Mouse (Mus musculus) hindbrain, embryonic 13.5 days (tissue): Measurements from ENCODE around the gene Lca5. TPM values are rescaled to one million over a fixed set of nuclear protein-coding genes. Genes with fewer than 3 reads are reported as not detected.
A peak's percentile ranks its signal among the peaks of the same experiment; 100 is the strongest.

Experiments used
- ATAC-seq: fragments of 200-750 bp; cut with Nextera tagmentation; 2 replicates; pipeline ENCODE4 v1.8.0; 2017; ENCODE audit warnings: moderate TSS enrichment; ENCODE audit not compliant: low FRiP score
- H3K27ac ChIP-seq: fragments of 300-500 bp; sonication (generic); 2 replicates; pipeline ENCODE4 v1.5.1; 2015; ENCODE audit warnings: inconsistent platforms, mild to moderate bottlenecking, moderate library complexity
- H3K27me3 ChIP-seq: fragments of 300-500 bp; sonication (generic); 2 replicates; pipeline ENCODE4 v1.6.1; 2015; ENCODE audit warnings: mild to moderate bottlenecking, inconsistent platforms
- H3K36me3 ChIP-seq: fragments of 300-500 bp; sonication (generic); 2 replicates; pipeline ENCODE4 v1.6.1; 2015; ENCODE audit warnings: mild to moderate bottlenecking, inconsistent platforms
- H3K4me1 ChIP-seq: fragments of 300-500 bp; sonication (generic); replicated peaks from 2 replicates; pipeline ENCODE4 v1.6.1; 2015; ENCODE audit warnings: inconsistent platforms
- H3K4me2 ChIP-seq: fragments of 300-500 bp; sonication (generic); 2 replicates; pipeline ENCODE4 v1.6.1; 2015; ENCODE audit warnings: inconsistent platforms, mild to moderate bottlenecking, moderate library complexity
- H3K4me3 ChIP-seq: fragments of 300-500 bp; sonication (generic); 2 replicates; pipeline ENCODE4 v1.5.1; 2015; ENCODE audit warnings: mild to moderate bottlenecking, inconsistent platforms
- H3K9ac ChIP-seq: fragments of 300-500 bp; sonication (generic); 2 replicates; pipeline ENCODE4 v1.6.1; 2015; ENCODE audit warnings: mild to moderate bottlenecking, inconsistent platforms
- H3K9me3 ChIP-seq: fragments of 300-500 bp; sonication (generic); 2 replicates; pipeline ENCODE4 v1.6.1; 2016; ENCODE audit warnings: inconsistent platforms
- WGBS: fragments of 180-500 bp; shearing (Covaris S2); methylation state at CpG from one replicate; pipeline ENCODE4 v1.1.7; 2015; 5-methylcytosine and 5-hydroxymethylcytosine counted together
- polyA plus RNA-seq: library from polyadenylated mRNA; unstranded; fragments of >200 nt; fragmentation: Nextera tagmentation; extraction: Ambion mirVana; gene quantifications from 2 replicates; pipeline ENCODE4 v1.2.1, GENCODE M21; 2015

The Lca5 gene
- polyA plus RNA-seq, 1 experiment from 2014 or later, result 16.6 TPM

DNA sequence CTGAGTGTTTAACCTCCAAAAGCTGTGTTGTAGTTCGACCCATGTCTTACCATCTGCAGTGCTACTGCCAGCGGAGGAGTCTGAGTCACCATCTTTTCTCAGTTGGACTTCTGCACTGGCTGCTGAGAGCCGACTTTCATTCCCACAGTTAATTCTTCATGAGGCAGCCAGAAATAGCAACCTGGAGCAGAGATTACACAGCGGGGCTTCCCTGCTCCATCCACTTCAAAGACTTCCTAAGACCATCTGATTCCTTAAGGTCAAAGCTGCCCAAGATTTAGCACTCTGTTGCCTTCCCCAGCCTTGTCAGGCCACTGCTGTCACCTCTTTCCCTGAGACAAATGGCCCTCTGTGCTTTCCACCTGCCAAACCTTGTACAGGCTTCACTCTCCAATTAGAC, 6.4 kb downstream of the Lca5 start:
- Histone ChIP-seq H3K36me3 (peaks cover 3% of the 10 kb centered on the region; the same call in 1 of the 2 replicates), H3K4me3 (no peak overlapping the region), H3K27ac (no peak overlapping the region; the same call in 1 of the 2 replicates), H3K9ac (no peak overlapping the region), H3K9me3 (no peaks in the 10 kb centered on the region), H3K4me2 (no peak overlapping the region), H3K4me1 (peaks cover 6% of the 10 kb centered on the region), H3K27me3 (no peaks in the 10 kb centered on the region)
- WGBS, result 68% methylated on average over 4 of the region's 4 CpGs
- no peak for ATAC-seq

DNA sequence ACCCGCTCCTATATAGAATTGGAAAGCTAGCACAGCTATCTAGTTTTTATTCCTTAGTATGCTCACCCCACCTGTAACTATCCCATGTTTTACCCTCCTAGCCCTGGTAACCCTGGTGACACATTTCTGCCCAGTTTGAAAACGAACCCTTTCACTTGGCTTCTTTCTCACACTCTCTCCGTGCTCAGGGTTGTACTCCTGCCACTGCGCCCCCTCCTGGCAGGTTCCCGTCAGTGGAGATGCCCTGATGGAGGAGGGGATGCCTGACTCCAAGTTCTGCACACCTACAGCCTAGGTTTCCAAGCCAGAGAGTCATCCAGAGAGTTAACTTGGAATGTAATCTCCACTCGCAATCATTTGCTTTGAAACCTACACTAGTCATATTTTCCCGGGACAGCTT, 7.3 kb downstream of the Lca5 start:
- H3K27ac ChIP-seq, result no peak overlapping the region
- 66% methylated on average over 7 of the region's 7 CpGs for WGBS

GRCm38 (mm10) chr9:83427926-83428325, 13.0 kb downstream of the Lca5 start:
- Histone ChIP-seq H3K36me3 (peaks cover 24% of the 10 kb centered on the region), H3K27ac (no peak overlapping the region), H3K4me2 (no peak overlapping the region), H3K9ac (no peak overlapping the region), H3K4me1 (no peaks in the 10 kb centered on the region), H3K27me3 (no peaks in the 10 kb centered on the region), H3K9me3 (no peaks in the 10 kb centered on the region), H3K4me3 (no peak overlapping the region)
- WGBS, result 94% methylated on average over 4 of the region's 4 CpGs
- ATAC-seq, result no peak

More for the DNA sequence above, 7.3 kb downstream of the Lca5 start:
- Histone ChIP-seq H3K4me3 (no peak overlapping the region), H3K27me3 (no peaks in the 10 kb centered on the region), H3K9ac (no peak overlapping the region), H3K4me1 (peaks cover 6% of the 10 kb centered on the region), H3K36me3 (peaks cover 3% of the 10 kb centered on the region; the same call in 1 of the 2 replicates), H3K9me3 (no peaks in the 10 kb centered on the region), H3K4me2 (no peak overlapping the region)
- ATAC-seq, result no peak

GRCm38 (mm10) chr9:83418965-83419364, 22.0 kb downstream of the Lca5 start:
- ATAC-seq, result no peak
- no peak overlapping the region for H3K4me2 ChIP-seq
- no peak overlapping the region for H3K9ac ChIP-seq
- peaks cover 11% of the 10 kb centered on the region for H3K9me3 ChIP-seq
- WGBS, result 97% methylated on average over 5 of the region's 5 CpGs
- no peaks in the 10 kb centered on the region for H3K4me1 ChIP-seq
- H3K4me3 ChIP-seq, result no peak overlapping the region
- H3K36me3 ChIP-seq, result peaks cover 45% of the 10 kb centered on the region
- no peak overlapping the region for H3K27ac ChIP-seq
- no peaks in the 10 kb centered on the region for H3K27me3 ChIP-seq

DNA sequence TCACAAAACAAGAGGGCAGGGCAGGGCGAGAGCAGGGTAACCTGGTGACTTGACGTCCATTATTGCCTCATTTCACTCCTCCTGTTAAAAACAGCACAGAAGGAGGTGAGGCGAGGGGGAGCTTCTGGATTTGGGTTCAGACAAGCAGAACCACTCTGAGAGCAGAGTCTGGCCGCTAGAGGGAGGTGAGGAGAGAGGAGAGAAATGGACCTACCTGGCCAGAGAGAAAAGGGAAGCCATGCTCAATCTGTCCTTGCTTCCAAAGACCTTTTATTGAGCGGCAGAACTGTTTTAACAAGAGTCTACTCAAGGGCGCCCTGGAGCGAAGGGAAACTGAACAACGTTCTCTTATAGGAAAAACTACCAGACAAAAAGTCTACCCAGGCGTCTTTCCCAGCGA, 27.9 kb downstream of the Lca5 start:
- no peak overlapping the region for H3K4me2 ChIP-seq
- H3K27me3 ChIP-seq, result no peaks in the 10 kb centered on the region
- 80% methylated on average over 10 of the region's 10 CpGs for WGBS
- ATAC-seq, result no peak
- H3K9me3 ChIP-seq, result peaks cover 14% of the 10 kb centered on the region
- no peaks in the 10 kb centered on the region for H3K4me1 ChIP-seq
- no peak overlapping the region for H3K4me3 ChIP-seq
- H3K9ac ChIP-seq, result no peak overlapping the region
- H3K27ac ChIP-seq, result no peak overlapping the region
- H3K36me3 ChIP-seq, result peaks cover 27% of the 10 kb centered on the region

- Histone ChIP-seq H3K27me3 (no peaks in the 10 kb centered on the region), H3K4me2 (no peak overlapping the region), H3K4me1 (no peaks in the 10 kb centered on the region), H3K9me3 (0 out of 2 replicates have a peak, but pooled peaks cover 3% of the 10 kb centered on the region), H3K27ac (no peak overlapping the region), H3K36me3 (peaks cover 8% of the 10 kb centered on the region), H3K4me3 (no peak overlapping the region), H3K9ac (no peak overlapping the region)
- 85% methylated on average over 7 of the region's 7 CpGs for WGBS
- ATAC-seq, result no peak
Observed at GRCm38 (mm10) chr9:83405150-83405549, 35.8 kb downstream of the Lca5 start.

GRCm38 (mm10) chr9:83400783-83401182, 40.1 kb downstream of the Lca5 start:
- Histone ChIP-seq H3K4me3 (no peak overlapping the region), H3K9me3 (no peaks in the 10 kb centered on the region), H3K9ac (no peak overlapping the region), H3K36me3 (peaks cover 18% of the 10 kb centered on the region), H3K27ac (no peak overlapping the region), H3K4me2 (no peak overlapping the region), H3K27me3 (no peaks in the 10 kb centered on the region), H3K4me1 (no peaks in the 10 kb centered on the region)
- ATAC-seq, result no peak
- WGBS, result 49% methylated on average over 3 of the region's 3 CpGs

GRCm38 (mm10) chr9:83399414-83399813, 41.5 kb downstream of the Lca5 start:
- WGBS, result 90% methylated on average over 7 of the region's 7 CpGs
- no peaks in the 10 kb centered on the region for H3K9me3 ChIP-seq
- H3K27me3 ChIP-seq, result no peaks in the 10 kb centered on the region
- H3K9ac ChIP-seq, result no peak overlapping the region
- H3K36me3 ChIP-seq, result peaks cover 28% of the 10 kb centered on the region
- no peaks in the 10 kb centered on the region for H3K4me1 ChIP-seq
- ATAC-seq, result no peak
- H3K27ac ChIP-seq, result no peak overlapping the region
- H3K4me3 ChIP-seq, result no peak overlapping the region
- no peak overlapping the region for H3K4me2 ChIP-seq

GRCm38 (mm10) chr9:83398260-83398659, 42.7 kb downstream of the Lca5 start:
- no peaks in the 10 kb centered on the region for H3K4me1 ChIP-seq
- WGBS, result 80% methylated on average over 6 of the region's 6 CpGs
- H3K9ac ChIP-seq, result no peak overlapping the region
- no peak overlapping the region for H3K27ac ChIP-seq
- no peak overlapping the region for H3K4me3 ChIP-seq
- no peak overlapping the region for H3K4me2 ChIP-seq
- peaks cover 35% of the 10 kb centered on the region for H3K36me3 ChIP-seq
- no peaks in the 10 kb centered on the region for H3K9me3 ChIP-seq
- no peaks in the 10 kb centered on the region for H3K27me3 ChIP-seq
- no peak for ATAC-seq

- Histone ChIP-seq H3K36me3 (peaks cover 31% of the 10 kb centered on the region), H3K4me3 (no peak overlapping the region), H3K9me3 (no peaks in the 10 kb centered on the region), H3K4me1 (no peaks in the 10 kb centered on the region), H3K4me2 (no peak overlapping the region), H3K27ac (no peak overlapping the region), H3K27me3 (no peaks in the 10 kb centered on the region), H3K9ac (no peak overlapping the region)
- ATAC-seq, result no peak
- WGBS, result 93% methylated on average over 15 of the region's 15 CpGs
Observed at GRCm38 (mm10) chr9:83395456-83395855, 45.5 kb downstream of the Lca5 start.

- no peaks in the 10 kb centered on the region for H3K9me3 ChIP-seq
- no peak overlapping the region for H3K4me3 ChIP-seq
- WGBS, result 85% methylated on average over 11 of the region's 11 CpGs
- peaks cover 22% of the 10 kb centered on the region; the same call in 1 of the 2 replicates for H3K36me3 ChIP-seq
- H3K4me1 ChIP-seq, result peaks cover 5% of the 10 kb centered on the region
- no peak overlapping the region for H3K4me2 ChIP-seq
- no peak overlapping the region for H3K9ac ChIP-seq
- no peak overlapping the region for H3K27ac ChIP-seq
- H3K27me3 ChIP-seq, result no peaks in the 10 kb centered on the region
- ATAC-seq, result no peak
Observed at GRCm38 (mm10) chr9:83391996-83392395, 48.9 kb downstream of the Lca5 start.

- Histone ChIP-seq H3K9ac (no peak overlapping the region), H3K9me3 (no peaks in the 10 kb centered on the region), H3K4me2 (no peak overlapping the region), H3K36me3 (peaks cover 13% of the 10 kb centered on the region; the same call in 1 of the 2 replicates), H3K4me3 (no peak overlapping the region), H3K27ac (no peak overlapping the region), H3K27me3 (no peaks in the 10 kb centered on the region), H3K4me1 (peaks cover 9% of the 10 kb centered on the region)
- ATAC-seq, result no peak
- 71% methylated on average over 9 of the region's 9 CpGs for WGBS
Observed at GRCm38 (mm10) chr9:83389570-83389969, 51.4 kb downstream of the Lca5 start.

- Histone ChIP-seq H3K9me3 (no peaks in the 10 kb centered on the region), H3K27ac (no peak overlapping the region), H3K4me3 (no peak overlapping the region), H3K4me2 (no peak overlapping the region), H3K36me3 (no peaks in the 10 kb centered on the region), H3K4me1 (peaks cover 9% of the 10 kb centered on the region), H3K27me3 (no peaks in the 10 kb centered on the region), H3K9ac (no peak overlapping the region)
- peak; percentile 47; the same call in 1 of the 2 replicates for ATAC-seq
- WGBS, result 77% methylated on average over 5 of the region's 5 CpGs
Observed at GRCm38 (mm10) chr9:83386264-83386855, 54.6 kb downstream of the Lca5 start.
